Mouse (Mus musculus) myocyte (in vitro differentiated cells): Measurements from ENCODE around the gene Pdzrn4. TPM values are rescaled to one million over a fixed set of nuclear protein-coding genes. Genes with fewer than 3 reads are reported as not detected.
A peak's percentile ranks its signal among the peaks of the same experiment; 100 is the strongest.

ENCODE experiments used
- H3K27me3 ChIP-seq: one replicate; pipeline ENCODE4 v1.6.1; 2011; ENCODE audit not compliant: control insufficient read depth, insufficient read depth, insufficient read length
- H3K36me3 ChIP-seq: one replicate; pipeline ENCODE4 v1.6.1; 2011; ENCODE audit not compliant: control insufficient read depth, insufficient read depth
- H3K4me2 ChIP-seq: one replicate; pipeline ENCODE4 v1.6.1; 2011; ENCODE audit warnings: low read depth, control low read depth
- H3K4me3 ChIP-seq: one replicate; pipeline ENCODE4 v1.5.1; 2011; ENCODE audit warnings: mild to moderate bottlenecking, control low read depth, moderate library complexity
- H3K79me2 ChIP-seq: one replicate; pipeline ENCODE4 v1.6.1; 2011; ENCODE audit not compliant: control insufficient read depth, insufficient read depth
- H3ac ChIP-seq: one replicate; pipeline ENCODE4 v1.6.1; 2011; ENCODE audit not compliant: control insufficient read depth, insufficient read length
- CEBPB ChIP-seq: IDR thresholded peaks from 2 replicates; pipeline ENCODE4 v1.6.1; 2011; ENCODE audit warnings: mild to moderate bottlenecking, moderate library complexity; ENCODE audit not compliant: poor library complexity, insufficient read depth, severe bottlenecking
- E2F4 ChIP-seq: IDR thresholded peaks from one replicate; pipeline ENCODE4 v1.6.1; 2011; ENCODE audit warnings: mild to moderate bottlenecking, control low read depth, moderate library complexity; ENCODE audit not compliant: insufficient read depth
- MAX ChIP-seq: IDR thresholded peaks from one replicate; pipeline ENCODE4 v1.6.1; 2011; ENCODE audit warnings: low read depth, mild to moderate bottlenecking, control low read depth
- MYOD1 ChIP-seq, 3 experiments: IDR thresholded peaks; one replicate each; pipeline ENCODE4 v1.6.1; 2011; ENCODE audit warnings: control low read depth in 2 of 3, low read depth in 2 of 3, mild to moderate bottlenecking in 2 of 3, moderate library complexity in 1 of 3; ENCODE audit not compliant: insufficient read length in 2 of 3, control insufficient read depth in 1 of 3
- MYOG ChIP-seq, 3 experiments: IDR thresholded peaks; one replicate each; pipeline ENCODE4 v1.6.1; 2011; ENCODE audit warnings: control low read depth in 2 of 3, low read depth in 2 of 3, mild to moderate bottlenecking in 2 of 3; ENCODE audit not compliant: insufficient read length in 2 of 3, control insufficient read depth in 1 of 3, insufficient read depth in 1 of 3
- POLR2A ChIP-seq: IDR thresholded peaks from one replicate; pipeline ENCODE4 v1.6.1; 2011; ENCODE audit warnings: low read depth, mild to moderate bottlenecking, control low read depth, moderate library complexity; ENCODE audit not compliant: insufficient read length
- POLR2AphosphoS2 ChIP-seq: IDR thresholded peaks from one replicate; pipeline ENCODE4 v1.6.1; 2011; ENCODE audit warnings: low read depth, control low read depth; ENCODE audit not compliant: insufficient read length
- REST ChIP-seq: IDR thresholded peaks from one replicate; pipeline ENCODE4 v1.6.1; 2011; ENCODE audit warnings: mild to moderate bottlenecking, control low read depth, moderate library complexity; ENCODE audit not compliant: insufficient read depth, insufficient read length
- SRF ChIP-seq: IDR thresholded peaks from one replicate; pipeline ENCODE4 v1.6.1; 2011; ENCODE audit warnings: low read depth; ENCODE audit not compliant: control insufficient read depth, insufficient read length
- TCF12 ChIP-seq: IDR thresholded peaks from one replicate; pipeline ENCODE4 v1.6.1; 2011; ENCODE audit warnings: mild to moderate bottlenecking, control low read depth; ENCODE audit not compliant: poor library complexity, insufficient read depth, severe bottlenecking
- TCF3 ChIP-seq: IDR thresholded peaks from one replicate; pipeline ENCODE4 v1.6.1; 2011; ENCODE audit warnings: low read depth, control low read depth; ENCODE audit not compliant: insufficient read length
- USF1 ChIP-seq: IDR thresholded peaks from one replicate; pipeline ENCODE4 v1.6.1; 2011; ENCODE audit warnings: low read depth, mild to moderate bottlenecking, control low read depth, moderate library complexity
- polyA plus RNA-seq: library from polyadenylated mRNA; unstranded; fragments of >200 nt; fragmentation: generic; extraction: Trizol; gene quantifications from one replicate; pipeline ENCODE4 v1.2.1, GENCODE M21; 2012; ENCODE audit warnings: missing spikeins

Gene Pdzrn4
- polyA plus RNA-seq, 1 experiment = 0.07 TPM

- Histone ChIP-seq H3K4me3 (no peak overlapping the region), H3K27me3 (no peaks in the 10 kb centered on the region), H3K36me3 (no peaks in the 10 kb centered on the region), H3K79me2 (no peaks in the 10 kb centered on the region), H3K4me2 (no peak overlapping the region), H3ac (no peak overlapping the region)
- no peak for TF ChIP-seq POLR2AphosphoS2
- no peak for TF ChIP-seq CEBPB
- no peak for TF ChIP-seq E2F4
- no peak for TF ChIP-seq MYOD1 (IDR thresholded peaks at IDR 0.05; ENCODE audit: control insufficient read depth in 1 of 3, insufficient read length in 2 of 3, low read depth in 2 of 3)
- no peak for TF ChIP-seq TCF12
- TF ChIP-seq MYOG (IDR thresholded peaks at IDR 0.05; ENCODE audit: control insufficient read depth in 1 of 3, insufficient read depth in 1 of 3, insufficient read length in 2 of 3, low read depth in 2 of 3) = no peak
- TF ChIP-seq SRF = no peak
- TF ChIP-seq MAX = no peak
These were observed 232.5 kb downstream of the Pdzrn4 start for GRCm38 (mm10) chr15:92629172-92629571.

- Histone ChIP-seq H3ac (no peak overlapping the region), H3K4me2 (no peak overlapping the region), H3K36me3 (no peaks in the 10 kb centered on the region), H3K4me3 (no peak overlapping the region), H3K27me3 (no peaks in the 10 kb centered on the region), H3K79me2 (no peaks in the 10 kb centered on the region)
- no peak for TF ChIP-seq MYOD1 (IDR thresholded peaks at IDR 0.05; ENCODE audit: control insufficient read depth in 1 of 3, insufficient read length in 2 of 3, low read depth in 2 of 3)
- no peak for TF ChIP-seq E2F4
- no peak for TF ChIP-seq MAX
- TF ChIP-seq POLR2AphosphoS2 = no peak
- TF ChIP-seq TCF3 = no peak
- TF ChIP-seq CEBPB = no peak
- no peak for TF ChIP-seq TCF12
- no peak for TF ChIP-seq SRF
- no peak for TF ChIP-seq POLR2A
- TF ChIP-seq REST = no peak
- no peak for TF ChIP-seq USF1
- no peak for TF ChIP-seq MYOG (IDR thresholded peaks at IDR 0.05; ENCODE audit: control insufficient read depth in 1 of 3, insufficient read depth in 1 of 3, insufficient read length in 2 of 3, low read depth in 2 of 3)
These were observed 237.4 kb downstream of the Pdzrn4 start for GRCm38 (mm10) chr15:92634044-92634610.

- no peak overlapping the region for H3ac ChIP-seq
- H3K36me3 ChIP-seq = no peaks in the 10 kb centered on the region
- H3K27me3 ChIP-seq = no peaks in the 10 kb centered on the region
- H3K4me3 ChIP-seq = no peak overlapping the region
- no peaks in the 10 kb centered on the region for H3K79me2 ChIP-seq
- H3K4me2 ChIP-seq = peak overlapping the region; percentile 14
- TF ChIP-seq SRF (no peak), TCF12 (no peak), POLR2A (no peak), E2F4 (no peak), MYOD1 (IDR thresholded peaks at IDR 0.05; ENCODE audit: control insufficient read depth in 1 of 3, insufficient read length in 2 of 3, low read depth in 2 of 3) (peak in 1 of 3 experiments; percentile 60), POLR2AphosphoS2 (no peak), MYOG (IDR thresholded peaks at IDR 0.05; ENCODE audit: control insufficient read depth in 1 of 3, insufficient read depth in 1 of 3, insufficient read length in 2 of 3, low read depth in 2 of 3) (peak in 1 of 3 experiments; percentile 73)
These were observed 243.8 kb downstream of the Pdzrn4 start for GRCm38 (mm10) chr15:92640212-92641082.

GRCm38 (mm10) chr15:92671279-92672051 lies 274.8 kb downstream of the Pdzrn4 start:
- Histone ChIP-seq H3K4me3 (no peak overlapping the region), H3K27me3 (no peaks in the 10 kb centered on the region), H3K4me2 (no peak overlapping the region), H3ac (no peak overlapping the region), H3K79me2 (no peaks in the 10 kb centered on the region), H3K36me3 (no peaks in the 10 kb centered on the region)
- TF ChIP-seq E2F4 (no peak), SRF (no peak), MYOG (IDR thresholded peaks at IDR 0.05; ENCODE audit: control insufficient read depth in 1 of 3, insufficient read depth in 1 of 3, insufficient read length in 2 of 3, low read depth in 2 of 3) (no peak), REST (no peak), MAX (no peak), TCF12 (no peak), POLR2AphosphoS2 (no peak), CEBPB (no peak), MYOD1 (IDR thresholded peaks at IDR 0.05; ENCODE audit: control insufficient read depth in 1 of 3, insufficient read length in 2 of 3, low read depth in 2 of 3) (no peak), USF1 (no peak), TCF3 (no peak), POLR2A (no peak)
